Mouse (Mus musculus) natural killer cell, adult 2 months (primary cell): ENCODE data around the gene Bphl.

ENCODE experiments used
- DNase-seq, 2 experiments: peaks; one replicate each; pipeline ENCODE4 v3.0.0; 2022; ENCODE audit warnings: low spot score in 2 of 2

The Bphl gene

DNA sequence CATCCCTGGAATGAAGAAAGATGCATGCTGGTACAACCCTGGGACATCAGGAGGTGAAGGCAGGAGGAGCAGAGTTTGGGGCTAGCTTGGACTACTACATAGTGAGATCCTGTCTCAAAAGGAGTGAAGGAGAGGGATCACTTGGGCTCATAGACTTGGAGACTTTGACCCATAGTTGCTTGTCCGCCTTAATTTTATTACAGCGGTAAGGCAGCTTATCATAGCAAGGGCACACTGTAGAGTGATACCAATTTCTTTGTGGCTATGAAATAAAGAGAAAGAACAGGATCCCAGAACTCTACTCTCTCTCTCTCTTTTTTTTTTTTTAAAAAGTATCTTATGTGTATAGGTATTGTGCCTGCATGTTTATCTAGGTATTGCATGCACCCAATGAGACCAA is 83.1 kb downstream of the Bphl start:
- no peak for DNase-seq
